Mouse (Mus musculus) ES-CJ7 (cell line): Measurements from ENCODE around the gene Wwc1.
A peak's percentile ranks its signal among the peaks of the same experiment; 100 is the strongest.

Source experiments
- DNase-seq: peaks from one replicate; pipeline ENCODE4 v3.0.0; 2011; ENCODE audit warnings: low read depth, low spot score

The Wwc1 gene

GRCm38 (mm10) chr11:35882777-35883176 is 97.5 kb downstream of the Wwc1 start:
- no peak for DNase-seq

- no peak for DNase-seq
These were observed 101.8 kb downstream of the Wwc1 start for GRCm38 (mm10) chr11:35878559-35878897.

- no peak for DNase-seq
These were observed 102.4 kb downstream of the Wwc1 start for GRCm38 (mm10) chr11:35877651-35878558.

- DNase-seq, result no peak
These were observed 106.6 kb downstream of the Wwc1 start for GRCm38 (mm10) chr11:35873624-35874244.

- DNase-seq, result no peak
These were observed 109.4 kb downstream of the Wwc1 start for GRCm38 (mm10) chr11:35870961-35871360.

- no peak for DNase-seq
These were observed 114.2 kb downstream of the Wwc1 start for GRCm38 (mm10) chr11:35866140-35866539.

GRCm38 (mm10) chr11:35864981-35865604 is 115.2 kb downstream of the Wwc1 start:
- peak; percentile 23 for DNase-seq

- DNase-seq, result no peak
These were observed 116.7 kb downstream of the Wwc1 start for GRCm38 (mm10) chr11:35863653-35864052.

GRCm38 (mm10) chr11:35857395-35858067 is 122.8 kb downstream of the Wwc1 start:
- no peak for DNase-seq

GRCm38 (mm10) chr11:35856359-35857040 is 123.8 kb downstream of the Wwc1 start:
- DNase-seq, result no peak

GRCm38 (mm10) chr11:35855567-35855966 is 124.8 kb downstream of the Wwc1 start:
- no peak for DNase-seq

- DNase-seq, result no peak
These were observed 125.4 kb downstream of the Wwc1 start for GRCm38 (mm10) chr11:35854941-35855340.

- DNase-seq, result peak; percentile 43
These were observed 126.7 kb downstream of the Wwc1 start for GRCm38 (mm10) chr11:35853651-35854050.

GRCm38 (mm10) chr11:35852731-35853130 is 127.6 kb downstream of the Wwc1 start:
- peak; percentile 91 for DNase-seq

- DNase-seq, result no peak
These were observed 136.0 kb downstream of the Wwc1 start for GRCm38 (mm10) chr11:35844299-35844698.

- DNase-seq, result peak; percentile 45
These were observed 137.8 kb downstream of the Wwc1 start for GRCm38 (mm10) chr11:35842560-35842959.

- DNase-seq, result peak; percentile 61
These were observed 138.5 kb downstream of the Wwc1 start for GRCm38 (mm10) chr11:35841738-35842325.

- peak; percentile 83 for DNase-seq
These were observed 139.5 kb downstream of the Wwc1 start for GRCm38 (mm10) chr11:35840806-35841205.

GRCm38 (mm10) chr11:35840282-35840681 is 140.0 kb downstream of the Wwc1 start:
- DNase-seq, result peak; percentile 92

GRCm38 (mm10) chr11:35838345-35839338 is 141.7 kb downstream of the Wwc1 start:
- peak; percentile 88 for DNase-seq
